Mouse (Mus musculus): ENCODE data around the gene Ccdc96.

DNA sequence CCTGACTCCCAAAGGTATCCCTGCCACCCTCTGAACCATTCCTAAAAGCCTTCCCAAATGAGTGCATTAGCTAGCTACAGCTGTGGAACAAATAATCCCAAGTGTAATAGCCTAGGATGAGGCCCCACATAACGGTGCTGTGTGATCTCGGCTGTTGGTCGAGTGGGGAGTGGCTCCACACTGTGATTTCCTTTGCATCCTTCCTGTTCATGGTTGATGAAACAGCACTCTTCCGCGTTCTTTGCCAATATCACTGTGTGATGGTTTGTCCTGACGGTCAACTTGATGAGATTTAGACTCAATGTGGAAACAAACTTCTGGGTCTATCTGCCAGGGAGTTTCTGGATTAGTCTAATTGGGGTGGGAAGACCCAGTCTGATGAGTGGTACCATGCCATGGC is 31.6 kb upstream of the Ccdc96 start:
- no peak for TF ChIP-seq POLR2A (IDR thresholded peaks at IDR 0.05; ENCODE audit: insufficient read depth, low read depth, low read length)
- no peak for TF ChIP-seq CTCF (IDR thresholded peaks at IDR 0.05; ENCODE audit: insufficient read depth, low read depth, low read length)

Data from olfactory bulb, adult 2 months (tissue).